Mouse (Mus musculus) liver, embryonic 14.5 days (tissue): ENCODE measurements around the gene Car8. TPM values are rescaled to one million over a fixed set of nuclear protein-coding genes. Genes with fewer than 3 reads are reported as not detected.

Source experiments
- ATAC-seq: fragments of 200-750 bp; cut with Nextera tagmentation; 2 replicates; pipeline ENCODE4 v1.8.0; 2017; ENCODE audit warnings: moderate number of reproducible peaks, mild to moderate bottlenecking, moderate library complexity; ENCODE audit not compliant: insufficient read depth
- DNase-seq, 3 experiments: peaks; one replicate each; pipeline ENCODE4 v3.0.0-alpha.2; 2012 to 2013; ENCODE audit warnings: low read depth in 3 of 3, low spot score in 3 of 3
- H3K27ac ChIP-seq: fragments of 300-500 bp; sonication (generic); 2 replicates; pipeline ENCODE4 v1.5.1; 2014; ENCODE audit warnings: moderate library complexity, mild to moderate bottlenecking, control low read depth, inconsistent platforms
- H3K27me3 ChIP-seq: fragments of 300-500 bp; sonication (generic); 2 replicates; pipeline ENCODE4 v1.6.1; 2014; ENCODE audit warnings: mild to moderate bottlenecking, low read length, moderate library complexity; ENCODE audit not compliant: control insufficient read depth, insufficient read depth
- H3K36me3 ChIP-seq: fragments of 300-500 bp; sonication (generic); replicated peaks from 2 replicates; pipeline ENCODE4 v1.6.1; 2014; ENCODE audit warnings: low read depth; ENCODE audit not compliant: control insufficient read depth, insufficient read depth
- H3K4me1 ChIP-seq, 2 experiments: fragments of 200-500 bp in 1 of 2; fragments of 300-500 bp in 1 of 2; sonication (generic) in 1 of 2; replicated peaks; 2 replicates each; pipeline ENCODE4 v1.6.1; 2012 to 2014; ENCODE audit warnings: antibody characterized with exemption in 1 of 2, inconsistent platforms in 1 of 2, low read length in 1 of 2; ENCODE audit not compliant: control insufficient read depth in 2 of 2, insufficient read depth in 2 of 2
- H3K4me2 ChIP-seq: fragments of 300-500 bp; sonication (generic); 2 replicates; pipeline ENCODE4 v1.6.1; 2014; ENCODE audit warnings: low read depth, mild to moderate bottlenecking, control low read depth, moderate library complexity
- H3K4me3 ChIP-seq, 2 experiments: fragments of 200-500 bp in 1 of 2; fragments of 300-500 bp in 1 of 2; sonication (generic) in 1 of 2; 2 replicates each; pipeline ENCODE4 v1.5.1; 2012 to 2014; ENCODE audit warnings: low read depth in 2 of 2, low read length in 2 of 2, mild to moderate bottlenecking in 2 of 2, control low read depth in 1 of 2, inconsistent platforms in 1 of 2, moderate library complexity in 1 of 2; ENCODE audit not compliant: insufficient read depth in 1 of 2
- H3K9ac ChIP-seq: fragments of 300-500 bp; sonication (generic); replicated peaks from 2 replicates; pipeline ENCODE4 v1.6.1; 2014; ENCODE audit warnings: mild to moderate bottlenecking, control low read depth, moderate library complexity
- H3K9me3 ChIP-seq: fragments of 300-500 bp; sonication (generic); 2 replicates; pipeline ENCODE4 v1.6.1; 2016; ENCODE audit warnings: low read length, mixed read lengths; ENCODE audit not compliant: control insufficient read depth
- CTCF ChIP-seq: IDR thresholded peaks from 2 replicates; pipeline ENCODE4 v1.5.1; 2016; ENCODE audit warnings: antibody characterized with exemption, low read depth, control low read depth
- EP300 ChIP-seq: IDR thresholded peaks from 2 replicates; pipeline ENCODE4 v1.6.1; 2016; ENCODE audit warnings: antibody characterized with exemption, low read depth
- WGBS: fragments of 180-500 bp; shearing (Covaris S2); extraction: QIAGEN DNeasy Blood & Tissue Kit; methylation state at CpG from one replicate; pipeline ENCODE4 v1.1.7; 2014; ENCODE audit not compliant: insufficient replicate concordance; 5-methylcytosine and 5-hydroxymethylcytosine counted together
- polyA plus RNA-seq, 2 experiments: library from polyadenylated mRNA; depleted of rRNA in 1 of 2; stranded (reverse) in 1 of 2; unstranded in 1 of 2; fragments of >200 nt; fragmentation: Nextera tagmentation in 1 of 2; extraction: Ambion mirVana in 1 of 2; gene quantifications; 2 replicates each; pipeline versions ENCODE4 v1.2.1 to v1.2.3; 2012 to 2014

The Car8 gene
- polyA plus RNA-seq, 2 experiments = 1.0 to 2.3 TPM

- ATAC-seq (no peak), DNase-seq (no peak)
- Histone ChIP-seq H3K4me2 (no peak overlapping the region), H3K9ac (no peak overlapping the region), H3K4me3 (no peak overlapping the region), H3K27me3 (no peaks in the 10 kb centered on the region), H3K4me1 (no peaks in the 10 kb centered on the region; a peak in 2 of 4 replicates), H3K27ac (no peak overlapping the region), H3K36me3 (no peaks in the 10 kb centered on the region), H3K9me3 (no peaks in the 10 kb centered on the region)
- WGBS = 55% methylated on average over 2 of the region's 2 CpGs
- no peak for TF ChIP-seq CTCF
These were observed 25.2 kb downstream of the Car8 start for GRCm38 (mm10) chr4:8213661-8214060.

GRCm38 (mm10) chr4:8212873-8213569 lies 25.8 kb downstream of the Car8 start:
- Histone ChIP-seq H3K4me2 (no peak overlapping the region), H3K27ac (no peak overlapping the region)
- WGBS = 50% methylated on average over 8 of the region's 8 CpGs

DNA sequence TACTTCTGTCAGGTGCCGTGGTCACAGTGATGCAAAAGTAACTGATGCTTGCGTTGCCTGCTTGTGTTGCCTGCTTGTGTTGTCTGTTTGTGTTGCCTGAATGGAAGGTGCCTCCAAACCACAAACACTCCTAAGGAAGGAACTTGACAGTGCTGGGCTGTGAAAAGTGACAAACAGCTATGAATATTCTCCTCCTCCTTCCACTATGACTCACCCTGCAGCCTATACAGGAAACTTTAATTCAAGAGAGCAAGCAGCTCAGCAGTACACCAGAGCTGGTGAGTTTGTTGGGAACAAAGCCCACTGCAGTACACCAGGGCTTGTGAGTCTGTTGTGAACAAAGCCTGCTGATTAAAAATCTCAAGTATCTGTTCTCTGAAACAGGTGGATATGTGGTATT lies 28.4 kb downstream of the Car8 start:
- Histone ChIP-seq H3K9me3 (no peaks in the 10 kb centered on the region), H3K4me3 (no peak overlapping the region), H3K27ac (no peak overlapping the region), H3K27me3 (no peaks in the 10 kb centered on the region), H3K36me3 (no peaks in the 10 kb centered on the region), H3K4me1 (no peaks in the 10 kb centered on the region; a peak in 1 of 4 replicates), H3K4me2 (no peak overlapping the region), H3K9ac (no peak overlapping the region)
- WGBS = 65% methylated on average over 2 of the region's 2 CpGs
- ATAC-seq (no peak), DNase-seq (no peak)
- no peak for TF ChIP-seq CTCF
- TF ChIP-seq EP300 = no peak

More at GRCm38 (mm10) chr4:8212873-8213569, 25.8 kb downstream of the Car8 start:
- Histone ChIP-seq H3K9ac (no peak overlapping the region), H3K9me3 (no peaks in the 10 kb centered on the region), H3K27me3 (no peaks in the 10 kb centered on the region), H3K4me3 (no peak overlapping the region), H3K4me1 (no peaks in the 10 kb centered on the region; a peak in 2 of 4 replicates), H3K36me3 (no peaks in the 10 kb centered on the region)
- no peak for ATAC-seq
- DNase-seq = no peak
- TF ChIP-seq EP300 (no peak), CTCF (no peak)

DNA sequence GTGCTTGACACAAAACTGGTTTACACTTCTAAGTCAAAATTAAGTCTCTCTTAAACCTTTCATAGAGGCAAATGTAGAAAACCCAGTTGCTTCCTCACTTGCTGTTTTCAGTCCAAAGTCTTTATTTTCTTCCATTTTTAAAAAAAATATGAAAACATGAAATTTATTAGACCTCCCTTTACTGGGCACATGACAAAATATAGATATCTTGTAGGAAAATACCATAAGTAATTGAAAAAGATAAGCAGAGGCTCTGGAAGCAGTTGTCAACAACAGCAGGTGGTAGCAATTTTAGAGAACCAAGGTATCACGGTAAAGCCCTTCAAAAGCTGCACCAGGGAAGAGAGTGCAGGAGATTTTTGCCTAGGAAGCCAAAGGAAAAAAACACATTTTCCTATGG lies 30.9 kb downstream of the Car8 start:
- WGBS = 41% methylated on average over 1 of the region's 1 CpGs
- no peak for ATAC-seq
- H3K4me2 ChIP-seq = no peak overlapping the region

DNA sequence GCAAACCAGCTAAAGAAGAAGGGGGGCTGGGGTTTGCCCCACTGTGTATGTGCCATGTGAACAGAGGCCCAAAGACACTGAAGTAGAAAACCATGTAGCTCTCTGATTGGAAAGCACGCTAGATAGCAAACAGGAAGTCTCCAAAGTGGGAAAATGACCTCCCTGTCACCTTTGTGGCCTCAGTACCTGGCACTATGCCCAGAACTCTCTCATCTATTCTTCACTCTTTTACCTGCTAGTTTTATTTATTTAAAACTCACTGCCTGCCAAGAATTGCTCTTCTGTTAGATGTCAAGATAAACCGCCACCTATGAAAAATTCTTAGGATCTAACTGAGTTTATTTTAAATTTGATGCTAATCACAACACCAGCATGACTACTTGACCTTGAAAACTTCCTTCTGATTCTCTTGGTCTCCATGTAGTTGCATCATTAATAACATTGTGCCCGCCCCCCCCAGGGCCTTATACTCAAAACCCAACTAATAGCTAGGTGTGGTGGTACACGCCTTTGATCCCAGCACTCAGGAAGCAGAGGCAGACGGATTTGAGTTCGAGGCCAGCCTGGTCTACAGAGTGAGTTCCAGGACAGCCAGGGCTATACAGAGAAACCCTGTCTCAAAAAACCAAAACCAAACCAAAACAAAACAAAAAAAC lies 31.8 kb downstream of the Car8 start:
- no peaks in the 10 kb centered on the region for H3K36me3 ChIP-seq
- no peak overlapping the region for H3K9ac ChIP-seq
- no peak overlapping the region for H3K27ac ChIP-seq
- ATAC-seq = no peak
- no peaks in the 10 kb centered on the region for H3K27me3 ChIP-seq
- H3K4me1 ChIP-seq = no peaks in the 10 kb centered on the region; a peak in 1 of 4 replicates
- no peak overlapping the region for H3K4me3 ChIP-seq
- no peak overlapping the region for H3K4me2 ChIP-seq
- TF ChIP-seq EP300 (no peak), CTCF (no peak)
- WGBS = 60% methylated on average over 6 of the region's 6 CpGs
- no peak for DNase-seq
- H3K9me3 ChIP-seq = no peaks in the 10 kb centered on the region

More for the DNA sequence above, 30.9 kb downstream of the Car8 start:
- Histone ChIP-seq H3K27me3 (no peaks in the 10 kb centered on the region), H3K9me3 (no peaks in the 10 kb centered on the region), H3K4me1 (no peaks in the 10 kb centered on the region; a peak in 1 of 4 replicates), H3K4me3 (no peak overlapping the region), H3K27ac (no peak overlapping the region), H3K9ac (no peak overlapping the region), H3K36me3 (no peaks in the 10 kb centered on the region)
- no peak for DNase-seq
- no peak for TF ChIP-seq CTCF
